Mouse (Mus musculus) cerebellum, adult 2 months (tissue): ENCODE data around the gene Lpgat1.

ENCODE experiments used
- CTCF ChIP-seq: fragments of 200-500 bp; IDR thresholded peaks from 2 replicates; pipeline ENCODE4 v1.5.1; 2011; ENCODE audit warnings: low read depth, mild to moderate bottlenecking, control low read depth, low read length, moderate library complexity, borderline replicate concordance; ENCODE audit not compliant: insufficient read depth
- POLR2A ChIP-seq: fragments of 200-500 bp; IDR thresholded peaks from 2 replicates; pipeline ENCODE4 v1.6.1; 2011; ENCODE audit warnings: low read length, control low read depth, borderline replicate concordance; ENCODE audit not compliant: insufficient read depth

DNA sequence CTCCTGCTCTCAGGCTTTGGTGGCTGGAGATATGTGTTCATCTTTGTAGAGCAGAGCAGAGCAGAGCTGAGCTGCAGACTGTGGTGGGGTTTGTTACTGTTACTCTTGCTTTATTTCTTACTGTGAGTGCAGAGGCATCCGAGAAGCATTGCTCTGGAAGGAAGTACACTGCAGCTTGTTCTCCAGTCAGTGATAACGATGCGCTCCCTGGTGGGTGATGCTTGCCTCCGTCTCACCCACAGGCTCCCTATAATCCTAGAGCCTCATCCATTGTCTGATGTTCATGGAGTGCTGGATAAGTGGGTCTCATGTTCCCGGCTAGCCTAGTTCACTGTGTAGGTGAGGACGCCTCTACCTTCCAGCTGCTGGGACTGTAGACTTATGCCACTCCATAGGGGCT lies 6.0 kb downstream of the Lpgat1 start:
- TF ChIP-seq CTCF (no peak), POLR2A (no peak)
